Mouse (Mus musculus): ENCODE measurements around the gene Cryge. TPM values are rescaled to one million over a fixed set of nuclear protein-coding genes. Genes with fewer than 3 reads are reported as not detected.

The Cryge gene
- polyA plus RNA-seq, 1 experiment from 2014 or later, result 0.74 TPM

- ATAC-seq (ENCODE audit: low FRiP score), result no peak
- DNase-seq (ENCODE audit: low spot score, missing footprints), result no peak
- no peaks in the 10 kb centered on the region for H3K27me3 ChIP-seq (ENCODE audit: control insufficient read depth, insufficient read depth, low read length)
- H3K27ac ChIP-seq (ENCODE audit: low read depth, low read length), result no peak overlapping the region
- H3K9me3 ChIP-seq (ENCODE audit: control insufficient read depth, low read length), result no peaks in the 10 kb centered on the region
- no peak overlapping the region for H3K4me3 ChIP-seq (ENCODE audit: low read depth, low read length)
- H3K4me2 ChIP-seq, result no peak overlapping the region
- WGBS, result 87% methylated on average over 15 of the region's 15 CpGs
- H3K4me1 ChIP-seq (ENCODE audit: control insufficient read depth, insufficient read depth, low read length), result no peaks in the 10 kb centered on the region
- H3K36me3 ChIP-seq (ENCODE audit: control insufficient read depth, insufficient read depth, low read length), result no peaks in the 10 kb centered on the region
- no peak overlapping the region for H3K9ac ChIP-seq (ENCODE audit: low read length)
These were observed 13.3 kb upstream of the Cryge start for GRCm38 (mm10) chr1:65064201-65064600.

GRCm38 (mm10) chr1:65063352-65063751, 12.4 kb upstream of the Cryge start, which contains the start of gene Crygd:
TSS of gene Crygd (minus strand) at chr1:65063452.
- 83% methylated on average over 8 of the region's 8 CpGs for WGBS
- no peaks in the 10 kb centered on the region for H3K9me3 ChIP-seq (ENCODE audit: control insufficient read depth, low read length)

GRCm38 (mm10) chr1:65052140-65052539, 1.2 kb upstream of the Cryge start:
- Histone ChIP-seq H3K36me3 (ENCODE audit: control insufficient read depth, insufficient read depth, low read length) (no peaks in the 10 kb centered on the region), H3K9ac (ENCODE audit: low read length) (no peak overlapping the region), H3K4me2 (no peak overlapping the region), H3K9me3 (ENCODE audit: control insufficient read depth, low read length) (no peaks in the 10 kb centered on the region), H3K4me1 (ENCODE audit: control insufficient read depth, insufficient read depth, low read length) (no peaks in the 10 kb centered on the region), H3K27me3 (ENCODE audit: control insufficient read depth, insufficient read depth, low read length) (no peaks in the 10 kb centered on the region), H3K27ac (ENCODE audit: low read depth, low read length) (no peak overlapping the region), H3K4me3 (ENCODE audit: low read depth, low read length) (no peak overlapping the region)
- DNase-seq (ENCODE audit: low spot score, missing footprints), result no peak
- no peak for ATAC-seq (ENCODE audit: low FRiP score)
- 34% methylated on average over 2 of the region's 2 CpGs for WGBS

More at GRCm38 (mm10) chr1:65063352-65063751, 12.4 kb upstream of the Cryge start, which contains the start of gene Crygd:
- ATAC-seq (ENCODE audit: low FRiP score) (no peak), DNase-seq (ENCODE audit: low spot score, missing footprints) (no peak)
- Histone ChIP-seq H3K4me1 (ENCODE audit: control insufficient read depth, insufficient read depth, low read length) (no peaks in the 10 kb centered on the region), H3K27me3 (ENCODE audit: control insufficient read depth, insufficient read depth, low read length) (no peaks in the 10 kb centered on the region), H3K4me3 (ENCODE audit: low read depth, low read length) (no peak within 1 kb of the TSS), H3K4me2 (no peak within 1 kb of the TSS), H3K36me3 (ENCODE audit: control insufficient read depth, insufficient read depth, low read length) (no peaks in the 10 kb centered on the region), H3K9ac (ENCODE audit: low read length) (no peak within 1 kb of the TSS), H3K27ac (ENCODE audit: low read depth, low read length) (no peak within 1 kb of the TSS)

GRCm38 (mm10) chr1:65051696-65052095, 747 bp upstream of the Cryge start:
- Histone ChIP-seq H3K4me3 (ENCODE audit: low read depth, low read length) (no peak overlapping the region), H3K27me3 (ENCODE audit: control insufficient read depth, insufficient read depth, low read length) (no peaks in the 10 kb centered on the region), H3K9me3 (ENCODE audit: control insufficient read depth, low read length) (no peaks in the 10 kb centered on the region), H3K27ac (ENCODE audit: low read depth, low read length) (no peak overlapping the region), H3K4me1 (ENCODE audit: control insufficient read depth, insufficient read depth, low read length) (no peaks in the 10 kb centered on the region), H3K9ac (ENCODE audit: low read length) (no peak overlapping the region), H3K4me2 (no peak overlapping the region), H3K36me3 (ENCODE audit: control insufficient read depth, insufficient read depth, low read length) (no peaks in the 10 kb centered on the region)
- ATAC-seq (ENCODE audit: low FRiP score) (no peak), DNase-seq (ENCODE audit: low spot score, missing footprints) (no peak)
- WGBS, result 54% methylated on average over 7 of the region's 7 CpGs

- no peak overlapping the region for H3K27ac ChIP-seq (ENCODE audit: low read depth, low read length)
- no peak overlapping the region for H3K4me3 ChIP-seq (ENCODE audit: low read depth, low read length)
- no peaks in the 10 kb centered on the region for H3K27me3 ChIP-seq (ENCODE audit: control insufficient read depth, insufficient read depth, low read length)
- ATAC-seq (ENCODE audit: low FRiP score), result no peak
- H3K9me3 ChIP-seq (ENCODE audit: control insufficient read depth, low read length), result no peaks in the 10 kb centered on the region
- H3K9ac ChIP-seq (ENCODE audit: low read length), result no peak overlapping the region
- no peak overlapping the region for H3K4me2 ChIP-seq
- DNase-seq (ENCODE audit: low spot score, missing footprints), result no peak
- H3K4me1 ChIP-seq (ENCODE audit: control insufficient read depth, insufficient read depth, low read length), result no peaks in the 10 kb centered on the region
- no peaks in the 10 kb centered on the region for H3K36me3 ChIP-seq (ENCODE audit: control insufficient read depth, insufficient read depth, low read length)
- WGBS, result 60% methylated on average over 12 of the region's 12 CpGs
These were observed 2.2 kb downstream of the Cryge start for GRCm38 (mm10) chr1:65048781-65049180.

GRCm38 (mm10) chr1:65046401-65047109, 4.4 kb downstream of the Cryge start:
- no peaks in the 10 kb centered on the region for H3K9me3 ChIP-seq (ENCODE audit: control insufficient read depth, low read length)
- H3K36me3 ChIP-seq (ENCODE audit: control insufficient read depth, insufficient read depth, low read length), result no peaks in the 10 kb centered on the region
- 39% methylated on average over 8 of the region's 8 CpGs for WGBS
- no peak overlapping the region for H3K27ac ChIP-seq (ENCODE audit: low read depth, low read length)
- no peak overlapping the region for H3K4me2 ChIP-seq
- ATAC-seq (ENCODE audit: low FRiP score), result no peak
- no peak overlapping the region for H3K9ac ChIP-seq (ENCODE audit: low read length)
- no peaks in the 10 kb centered on the region for H3K27me3 ChIP-seq (ENCODE audit: control insufficient read depth, insufficient read depth, low read length)
- no peaks in the 10 kb centered on the region for H3K4me1 ChIP-seq (ENCODE audit: control insufficient read depth, insufficient read depth, low read length)
- DNase-seq (ENCODE audit: low spot score, missing footprints), result peak; percentile 84
- H3K4me3 ChIP-seq (ENCODE audit: low read depth, low read length), result no peak overlapping the region

GRCm38 (mm10) chr1:65043433-65043832, 7.5 kb downstream of the Cryge start:
- 90% methylated on average over 2 of the region's 2 CpGs for WGBS
- Histone ChIP-seq H3K4me2 (no peak overlapping the region), H3K27ac (ENCODE audit: low read depth, low read length) (no peak overlapping the region), H3K27me3 (ENCODE audit: control insufficient read depth, insufficient read depth, low read length) (no peaks in the 10 kb centered on the region), H3K4me3 (ENCODE audit: low read depth, low read length) (no peak overlapping the region), H3K4me1 (ENCODE audit: control insufficient read depth, insufficient read depth, low read length) (no peaks in the 10 kb centered on the region), H3K36me3 (ENCODE audit: control insufficient read depth, insufficient read depth, low read length) (no peaks in the 10 kb centered on the region), H3K9me3 (ENCODE audit: control insufficient read depth, low read length) (no peaks in the 10 kb centered on the region), H3K9ac (ENCODE audit: low read length) (no peak overlapping the region)
- no peak for ATAC-seq (ENCODE audit: low FRiP score)
- DNase-seq (ENCODE audit: low spot score, missing footprints), result peak; percentile 79

- H3K27ac ChIP-seq (ENCODE audit: low read depth, low read length), result no peak overlapping the region
- no peaks in the 10 kb centered on the region for H3K36me3 ChIP-seq (ENCODE audit: control insufficient read depth, insufficient read depth, low read length)
- 91% methylated on average over 3 of the region's 3 CpGs for WGBS
- no peak overlapping the region for H3K9ac ChIP-seq (ENCODE audit: low read length)
- no peaks in the 10 kb centered on the region for H3K4me1 ChIP-seq (ENCODE audit: control insufficient read depth, insufficient read depth, low read length)
- H3K4me3 ChIP-seq (ENCODE audit: low read depth, low read length), result no peak overlapping the region
- no peaks in the 10 kb centered on the region for H3K27me3 ChIP-seq (ENCODE audit: control insufficient read depth, insufficient read depth, low read length)
- DNase-seq (ENCODE audit: low spot score, missing footprints) (no peak), ATAC-seq (ENCODE audit: low FRiP score) (no peak)
- H3K4me2 ChIP-seq, result no peak overlapping the region
- no peaks in the 10 kb centered on the region for H3K9me3 ChIP-seq (ENCODE audit: control insufficient read depth, low read length)
These were observed 9.1 kb downstream of the Cryge start for GRCm38 (mm10) chr1:65041837-65042236.

- no peak overlapping the region for H3K9ac ChIP-seq (ENCODE audit: low read length)
- no peak overlapping the region for H3K4me3 ChIP-seq (ENCODE audit: low read depth, low read length)
- no peaks in the 10 kb centered on the region for H3K4me1 ChIP-seq (ENCODE audit: control insufficient read depth, insufficient read depth, low read length)
- DNase-seq (ENCODE audit: low spot score, missing footprints) (no peak), ATAC-seq (ENCODE audit: low FRiP score) (no peak)
- no peak overlapping the region for H3K27ac ChIP-seq (ENCODE audit: low read depth, low read length)
- no peaks in the 10 kb centered on the region for H3K36me3 ChIP-seq (ENCODE audit: control insufficient read depth, insufficient read depth, low read length)
- no peak overlapping the region for H3K4me2 ChIP-seq
- no peaks in the 10 kb centered on the region for H3K27me3 ChIP-seq (ENCODE audit: control insufficient read depth, insufficient read depth, low read length)
- 86% methylated on average over 6 of the region's 6 CpGs for WGBS
- H3K9me3 ChIP-seq (ENCODE audit: control insufficient read depth, low read length), result no peaks in the 10 kb centered on the region
These were observed 10.1 kb downstream of the Cryge start for GRCm38 (mm10) chr1:65040806-65041205.
